Mouse (Mus musculus): Measurements from ENCODE around the gene Nckap5. TPM values are rescaled to one million over a fixed set of nuclear protein-coding genes. Genes with fewer than 3 reads are reported as not detected.
A peak's percentile ranks its signal among the peaks of the same experiment; 100 is the strongest.

Gene Nckap5
- polyA plus RNA-seq, 1 experiment from 2014 or later, result 28.3 TPM

GRCm38 (mm10) chr1:126650806-126651205 lies 179.8 kb downstream of the Nckap5 start:
- 84% methylated on average over 5 of the region's 5 CpGs for WGBS

GRCm38 (mm10) chr1:126642751-126643150 lies 187.8 kb downstream of the Nckap5 start:
- Histone ChIP-seq H3K36me3 (replicated peaks) (no peaks in the 10 kb centered on the region), H3K9me3 (no peaks in the 10 kb centered on the region), H3K27me3 (no peaks in the 10 kb centered on the region), H3K4me1 (no peaks in the 10 kb centered on the region), H3K4me3 (replicated peaks) (no peak overlapping the region), H3K27ac (no peak overlapping the region), H3K9ac (no peak overlapping the region), H3K4me2 (no peak overlapping the region)
- no peak for ATAC-seq (ENCODE audit: low FRiP score)
- 78% methylated on average over 5 of the region's 5 CpGs for WGBS

More at GRCm38 (mm10) chr1:126650806-126651205, 179.8 kb downstream of the Nckap5 start:
- H3K9ac ChIP-seq, result no peak overlapping the region
- H3K36me3 ChIP-seq (replicated peaks), result no peaks in the 10 kb centered on the region
- H3K4me3 ChIP-seq (replicated peaks), result no peak overlapping the region
- no peaks in the 10 kb centered on the region for H3K27me3 ChIP-seq
- ATAC-seq (ENCODE audit: low FRiP score), result no peak
- no peaks in the 10 kb centered on the region for H3K9me3 ChIP-seq
- no peak overlapping the region for H3K27ac ChIP-seq
- H3K4me2 ChIP-seq, result no peak overlapping the region
- no peaks in the 10 kb centered on the region for H3K4me1 ChIP-seq

GRCm38 (mm10) chr1:126639463-126639862 lies 191.1 kb downstream of the Nckap5 start:
- no peaks in the 10 kb centered on the region for H3K9me3 ChIP-seq
- H3K4me3 ChIP-seq (replicated peaks), result no peak overlapping the region
- no peaks in the 10 kb centered on the region; the same call in 1 of the 2 replicates for H3K36me3 ChIP-seq (replicated peaks)
- H3K9ac ChIP-seq, result no peak overlapping the region
- H3K4me2 ChIP-seq, result no peak overlapping the region
- no peak overlapping the region for H3K27ac ChIP-seq
- WGBS, result 82% methylated on average over 2 of the region's 2 CpGs
- H3K27me3 ChIP-seq, result no peaks in the 10 kb centered on the region
- no peaks in the 10 kb centered on the region for H3K4me1 ChIP-seq
- ATAC-seq (ENCODE audit: low FRiP score), result no peak

GRCm38 (mm10) chr1:126637515-126637914 lies 193.1 kb downstream of the Nckap5 start:
- H3K27me3 ChIP-seq, result no peaks in the 10 kb centered on the region
- no peak overlapping the region for H3K4me3 ChIP-seq (replicated peaks)
- H3K4me2 ChIP-seq, result no peak overlapping the region
- no peak for ATAC-seq (ENCODE audit: low FRiP score)
- H3K4me1 ChIP-seq, result no peaks in the 10 kb centered on the region
- H3K9ac ChIP-seq, result no peak overlapping the region
- H3K9me3 ChIP-seq, result no peaks in the 10 kb centered on the region
- H3K36me3 ChIP-seq (replicated peaks), result no peaks in the 10 kb centered on the region; the same call in 1 of the 2 replicates
- no peak overlapping the region for H3K27ac ChIP-seq
- WGBS, result 93% methylated on average over 1 of the region's 1 CpGs

GRCm38 (mm10) chr1:126626206-126626605 lies 204.4 kb downstream of the Nckap5 start:
- no peak for ATAC-seq (ENCODE audit: low FRiP score)
- no peaks in the 10 kb centered on the region for H3K27me3 ChIP-seq
- H3K36me3 ChIP-seq (replicated peaks), result no peaks in the 10 kb centered on the region
- H3K9ac ChIP-seq, result no peak overlapping the region
- no peak overlapping the region for H3K4me3 ChIP-seq (replicated peaks)
- H3K4me1 ChIP-seq, result no peaks in the 10 kb centered on the region
- no peak overlapping the region for H3K4me2 ChIP-seq
- WGBS, result 81% methylated on average over 3 of the region's 3 CpGs
- no peak overlapping the region for H3K27ac ChIP-seq
- no peaks in the 10 kb centered on the region for H3K9me3 ChIP-seq

- Histone ChIP-seq H3K9me3 (no peaks in the 10 kb centered on the region), H3K36me3 (replicated peaks) (no peaks in the 10 kb centered on the region), H3K27me3 (no peaks in the 10 kb centered on the region), H3K4me3 (replicated peaks) (no peak overlapping the region), H3K9ac (no peak overlapping the region), H3K4me2 (no peak overlapping the region), H3K27ac (no peak overlapping the region), H3K4me1 (no peaks in the 10 kb centered on the region)
- WGBS, result 87% methylated on average over 4 of the region's 4 CpGs
- ATAC-seq (ENCODE audit: low FRiP score), result no peak
These were observed 208.6 kb downstream of the Nckap5 start for GRCm38 (mm10) chr1:126622036-126622435.

GRCm38 (mm10) chr1:126617464-126618041 lies 213.0 kb downstream of the Nckap5 start:
- no peak for ATAC-seq (ENCODE audit: low FRiP score)
- Histone ChIP-seq H3K9me3 (no peaks in the 10 kb centered on the region), H3K9ac (no peak overlapping the region), H3K27ac (no peak overlapping the region), H3K4me2 (no peak overlapping the region), H3K27me3 (no peaks in the 10 kb centered on the region), H3K4me3 (replicated peaks) (no peak overlapping the region), H3K4me1 (no peaks in the 10 kb centered on the region), H3K36me3 (replicated peaks) (no peaks in the 10 kb centered on the region)
- 92% methylated on average over 8 of the region's 9 CpGs for WGBS

- Histone ChIP-seq H3K27me3 (no peaks in the 10 kb centered on the region), H3K27ac (no peak overlapping the region), H3K9ac (no peak overlapping the region), H3K4me1 (no peaks in the 10 kb centered on the region), H3K4me3 (replicated peaks) (no peak overlapping the region), H3K36me3 (replicated peaks) (no peaks in the 10 kb centered on the region), H3K4me2 (no peak overlapping the region), H3K9me3 (no peaks in the 10 kb centered on the region)
- no peak for ATAC-seq (ENCODE audit: low FRiP score)
- WGBS, result 81% methylated on average over 5 of the region's 5 CpGs
These were observed 213.6 kb downstream of the Nckap5 start for GRCm38 (mm10) chr1:126616964-126617363.

GRCm38 (mm10) chr1:126612916-126613315 lies 217.7 kb downstream of the Nckap5 start:
- H3K27me3 ChIP-seq, result no peaks in the 10 kb centered on the region
- no peak overlapping the region for H3K4me2 ChIP-seq
- H3K4me3 ChIP-seq (replicated peaks), result no peak overlapping the region
- no peaks in the 10 kb centered on the region for H3K4me1 ChIP-seq
- no peak overlapping the region for H3K9ac ChIP-seq
- no peaks in the 10 kb centered on the region for H3K9me3 ChIP-seq
- no peaks in the 10 kb centered on the region for H3K36me3 ChIP-seq (replicated peaks)
- no peak overlapping the region for H3K27ac ChIP-seq
- ATAC-seq (ENCODE audit: low FRiP score), result no peak
- 66% methylated on average over 4 of the region's 4 CpGs for WGBS

GRCm38 (mm10) chr1:126608586-126608985 lies 222.0 kb downstream of the Nckap5 start:
- no peak overlapping the region for H3K4me2 ChIP-seq

GRCm38 (mm10) chr1:126606189-126607080 lies 224.2 kb downstream of the Nckap5 start:
- H3K4me2 ChIP-seq, result no peak overlapping the region
- 51% methylated on average over 14 of the region's 14 CpGs for WGBS
- H3K9me3 ChIP-seq, result no peaks in the 10 kb centered on the region
- peaks cover 17% of the 10 kb centered on the region for H3K4me1 ChIP-seq
- no peaks in the 10 kb centered on the region for H3K27me3 ChIP-seq
- peak; percentile 62 for ATAC-seq (ENCODE audit: low FRiP score)
- H3K36me3 ChIP-seq (replicated peaks), result no peaks in the 10 kb centered on the region
- H3K27ac ChIP-seq, result peak overlapping the region; percentile 54
- no peak overlapping the region for H3K9ac ChIP-seq
- H3K4me3 ChIP-seq (replicated peaks), result no peak overlapping the region

More at GRCm38 (mm10) chr1:126608586-126608985, 222.0 kb downstream of the Nckap5 start:
- Histone ChIP-seq H3K9me3 (no peaks in the 10 kb centered on the region), H3K4me3 (replicated peaks) (no peak overlapping the region), H3K4me1 (peaks cover 17% of the 10 kb centered on the region), H3K27me3 (no peaks in the 10 kb centered on the region), H3K9ac (no peak overlapping the region), H3K27ac (no peak overlapping the region), H3K36me3 (replicated peaks) (no peaks in the 10 kb centered on the region)
- no peak for ATAC-seq (ENCODE audit: low FRiP score)
- 97% methylated on average over 4 of the region's 4 CpGs for WGBS

- Histone ChIP-seq H3K9ac (no peak overlapping the region), H3K4me1 (peaks cover 23% of the 10 kb centered on the region), H3K4me2 (no peak overlapping the region), H3K27me3 (no peaks in the 10 kb centered on the region), H3K27ac (no peak overlapping the region), H3K36me3 (replicated peaks) (no peaks in the 10 kb centered on the region), H3K9me3 (no peaks in the 10 kb centered on the region), H3K4me3 (replicated peaks) (no peak overlapping the region)
- ATAC-seq (ENCODE audit: low FRiP score), result no peak
- WGBS, result 87% methylated on average over 9 of the region's 9 CpGs
These were observed 226.0 kb downstream of the Nckap5 start for GRCm38 (mm10) chr1:126604551-126604950.

All from forebrain, embryonic 12.5 days (tissue).